Mouse (Mus musculus): ENCODE measurements around the gene C1qtnf6.

GRCm38 (mm10) chr15:78572658-78573397 is 41.6 kb upstream of the C1qtnf6 start, which contains the start of gene Rac2:
- TF ChIP-seq CTCF (IDR thresholded peaks at IDR 0.05) = no peak
- no peak for TF ChIP-seq POLR2A (IDR thresholded peaks at IDR 0.05; ENCODE audit: insufficient read depth, low read depth, low read length)
- TF ChIP-seq EP300 (IDR thresholded peaks at IDR 0.05; ENCODE audit: insufficient read depth, low read depth, low read length) = no peak
